Mouse (Mus musculus) stomach, postnatal 0 days (tissue): ENCODE results near the gene 9330161L09Rik. TPM values are rescaled to one million over a fixed set of nuclear protein-coding genes. Genes with fewer than 3 reads are reported as not detected.
A peak's percentile ranks its signal among the peaks of the same experiment; 100 is the strongest.

ENCODE experiments used
- ATAC-seq: fragments of 200-750 bp; cut with Nextera tagmentation; 2 replicates; pipeline ENCODE4 v1.8.0; 2017; ENCODE audit not compliant: low FRiP score, low TSS enrichment
- DNase-seq: peaks from one replicate; pipeline ENCODE4 v3.0.0-alpha.2; 2016; ENCODE audit warnings: low spot score
- H3K27ac ChIP-seq: fragments of 300-500 bp; sonication (generic); replicated peaks from 2 replicates; pipeline ENCODE4 v1.5.1; 2014; ENCODE audit warnings: mild to moderate bottlenecking, control low read depth
- H3K27me3 ChIP-seq: fragments of 300-500 bp; sonication (generic); 2 replicates; pipeline ENCODE4 v1.6.1; 2014; ENCODE audit warnings: low read length; ENCODE audit not compliant: control insufficient read depth, insufficient read depth
- H3K36me3 ChIP-seq: fragments of 300-500 bp; sonication (generic); 2 replicates; pipeline ENCODE4 v1.6.1; 2014; ENCODE audit warnings: low read length, mixed read lengths; ENCODE audit not compliant: control insufficient read depth, insufficient read depth
- H3K4me1 ChIP-seq: fragments of 300-500 bp; sonication (generic); replicated peaks from 2 replicates; pipeline ENCODE4 v1.6.1; 2014; ENCODE audit warnings: antibody characterized with exemption; ENCODE audit not compliant: control insufficient read depth, insufficient read depth
- H3K4me2 ChIP-seq: fragments of 300-500 bp; sonication (generic); replicated peaks from 2 replicates; pipeline ENCODE4 v1.6.1; 2014; ENCODE audit warnings: low read depth, mild to moderate bottlenecking, control low read depth, moderate library complexity
- H3K4me3 ChIP-seq: fragments of 300-500 bp; sonication (generic); 2 replicates; pipeline ENCODE4 v1.5.1; 2014; ENCODE audit warnings: low read depth, low read length, control low read depth
- H3K9ac ChIP-seq: fragments of 300-500 bp; sonication (generic); 2 replicates; pipeline ENCODE4 v1.6.1; 2014; ENCODE audit warnings: mild to moderate bottlenecking, low read length, control low read depth, mixed read lengths
- H3K9me3 ChIP-seq: fragments of 300-500 bp; sonication (generic); 2 replicates; pipeline ENCODE4 v1.6.1; 2016; ENCODE audit warnings: low read length; ENCODE audit not compliant: control insufficient read depth
- CTCF ChIP-seq: IDR thresholded peaks from 2 replicates; pipeline ENCODE4 v1.5.1; 2016; ENCODE audit warnings: antibody characterized with exemption, low read depth, mild to moderate bottlenecking, moderate library complexity
- EP300 ChIP-seq: optimal IDR thresholded peaks from 2 replicates; pipeline ENCODE3; 2016; ENCODE audit warnings: antibody characterized with exemption
- WGBS: fragments of 180-500 bp; shearing (Covaris S2); extraction: QIAGEN DNeasy Blood & Tissue Kit; methylation state at CpG from one replicate; pipeline ENCODE4 v1.1.7; 2014; 5-methylcytosine and 5-hydroxymethylcytosine counted together
- polyA plus RNA-seq: library from polyadenylated mRNA; unstranded; fragments of >200 nt; fragmentation: Nextera tagmentation; extraction: Ambion mirVana; gene quantifications from 2 replicates; pipeline ENCODE4 v1.2.1, GENCODE M21; 2015

The 9330161L09Rik gene
- polyA plus RNA-seq, 1 experiment from 2014 or later = 0.18 TPM

DNA sequence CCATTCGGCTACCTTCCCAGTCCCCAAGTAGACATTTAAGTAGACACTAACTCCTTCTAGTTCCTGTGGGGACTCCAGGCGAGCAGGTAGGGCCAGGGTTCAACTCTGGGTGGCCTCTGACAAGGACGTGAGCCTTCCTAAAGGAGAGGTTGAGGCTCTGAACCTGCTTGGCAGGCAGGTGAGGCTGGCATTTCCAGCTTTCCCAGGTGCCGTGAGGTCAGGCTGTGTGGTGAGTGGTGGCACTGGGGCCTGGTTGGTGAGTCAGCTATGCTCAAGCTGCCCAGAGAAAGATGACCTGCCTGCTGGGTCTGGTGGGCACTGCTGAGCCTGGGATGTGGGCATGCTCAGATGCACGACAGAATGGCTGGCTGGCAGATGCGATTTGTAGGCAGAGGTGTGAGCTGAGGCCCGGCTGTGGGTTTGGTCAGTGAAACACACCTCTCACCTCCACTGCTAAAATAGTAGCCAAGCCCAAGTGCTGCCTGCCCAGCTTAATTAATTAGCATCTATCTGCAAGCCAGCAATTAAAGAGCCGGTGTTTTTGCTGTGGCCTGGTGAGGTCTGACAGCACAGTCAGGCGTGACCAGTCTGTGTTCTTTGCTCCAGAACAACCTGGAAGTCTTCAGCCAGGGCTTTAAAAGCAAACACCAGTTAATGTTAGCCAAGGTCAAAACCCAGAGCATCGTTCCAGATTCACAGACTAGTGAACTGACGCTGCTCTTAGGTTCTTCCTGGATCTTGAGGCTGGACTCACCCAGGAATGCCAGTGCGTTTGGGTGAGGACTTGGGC, 11.9 kb downstream of the 9330161L09Rik start:
- Histone ChIP-seq H3K36me3 (no peaks in the 10 kb centered on the region), H3K9me3 (no peaks in the 10 kb centered on the region), H3K9ac (no peak overlapping the region), H3K4me1 (no peaks in the 10 kb centered on the region), H3K4me2 (no peak overlapping the region), H3K27ac (peak overlapping the region; percentile 69; the same call in 1 of the 2 replicates), H3K27me3 (no peaks in the 10 kb centered on the region), H3K4me3 (no peak overlapping the region)
- 55% methylated on average over 12 of the region's 12 CpGs for WGBS
- no peak for TF ChIP-seq CTCF
- no peak for TF ChIP-seq EP300
- ATAC-seq = no peak
- DNase-seq = no peak

DNA sequence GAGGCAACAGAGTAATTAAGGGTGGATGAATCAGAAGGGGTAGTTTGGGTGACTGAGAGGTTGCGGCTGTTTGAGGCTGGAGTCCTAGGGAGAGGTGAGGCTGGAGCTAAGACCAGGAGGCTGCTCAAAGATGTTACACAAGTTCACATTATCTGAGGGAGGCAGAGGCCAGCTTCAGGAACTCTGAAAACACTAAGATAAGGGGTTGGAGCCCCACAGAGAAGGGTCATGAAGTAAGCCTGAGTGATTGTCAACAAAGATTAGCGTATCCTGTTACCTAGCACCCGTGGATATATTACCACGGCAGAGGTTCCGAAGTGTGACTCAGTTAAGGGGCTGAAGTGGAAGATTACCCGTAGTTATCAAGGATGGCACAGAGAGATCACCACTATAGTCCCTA, 14.1 kb downstream of the 9330161L09Rik start:
- Histone ChIP-seq H3K27me3 (no peaks in the 10 kb centered on the region), H3K36me3 (no peaks in the 10 kb centered on the region), H3K27ac (no peak overlapping the region), H3K9me3 (no peaks in the 10 kb centered on the region), H3K9ac (no peak overlapping the region), H3K4me2 (no peak overlapping the region), H3K4me3 (no peak overlapping the region), H3K4me1 (no peaks in the 10 kb centered on the region)
- DNase-seq = no peak
- ATAC-seq = no peak
- 26% methylated on average over 6 of the region's 6 CpGs for WGBS
- TF ChIP-seq EP300 (no peak), CTCF (no peak)

DNA sequence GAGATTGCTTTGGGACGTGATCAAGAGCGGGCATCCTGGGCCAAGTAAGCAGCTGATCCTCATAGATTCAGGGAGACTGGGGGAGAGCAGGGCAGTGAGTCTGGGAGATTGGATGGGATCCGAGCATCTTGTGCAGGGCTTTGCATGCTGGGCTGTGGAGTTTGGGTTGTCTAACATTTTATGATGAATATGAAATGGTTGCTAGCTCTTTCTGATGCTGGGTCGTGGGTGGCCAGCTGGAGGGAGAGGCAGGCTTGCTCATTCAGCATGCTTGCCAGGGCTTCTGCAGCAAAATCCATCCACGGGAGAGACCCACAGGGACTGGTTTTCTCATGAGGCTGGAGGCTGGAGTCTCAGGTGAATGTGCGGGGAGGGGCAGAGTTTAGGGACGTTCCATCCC, 16.5 kb downstream of the 9330161L09Rik start:
- ATAC-seq (no peak), DNase-seq (no peak)
- H3K9ac ChIP-seq = no peak overlapping the region
- no peaks in the 10 kb centered on the region for H3K27me3 ChIP-seq
- no peak overlapping the region for H3K27ac ChIP-seq
- 50% methylated on average over 7 of the region's 7 CpGs for WGBS
- H3K4me2 ChIP-seq = no peak overlapping the region
- H3K4me3 ChIP-seq = no peak overlapping the region
- H3K9me3 ChIP-seq = no peaks in the 10 kb centered on the region
- H3K36me3 ChIP-seq = no peaks in the 10 kb centered on the region
- H3K4me1 ChIP-seq = no peaks in the 10 kb centered on the region
- TF ChIP-seq EP300 (no peak), CTCF (no peak)

DNA sequence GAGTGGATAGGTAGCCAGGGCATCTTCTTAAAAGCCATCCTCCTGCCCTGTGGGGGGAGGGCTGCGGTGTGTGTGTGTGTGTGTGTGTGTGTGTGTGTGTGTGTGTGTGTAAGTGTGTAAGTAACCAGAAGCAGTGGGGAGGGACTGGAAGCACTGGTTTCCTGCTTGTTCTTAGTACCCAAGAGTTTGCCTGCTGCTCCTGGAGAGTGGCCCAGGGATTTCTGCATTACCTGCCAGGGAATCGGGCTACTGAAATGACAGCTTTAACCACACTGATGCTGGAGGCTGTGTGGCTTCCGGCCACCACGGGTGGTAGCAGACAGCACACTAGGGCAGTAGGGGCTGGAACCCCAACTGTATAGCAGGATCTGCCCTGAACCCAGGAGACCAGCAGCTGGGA, 17.6 kb downstream of the 9330161L09Rik start:
- Histone ChIP-seq H3K4me2 (no peak overlapping the region), H3K9me3 (no peaks in the 10 kb centered on the region), H3K27me3 (no peaks in the 10 kb centered on the region), H3K9ac (no peak overlapping the region), H3K36me3 (no peaks in the 10 kb centered on the region), H3K27ac (no peak overlapping the region), H3K4me3 (no peak overlapping the region), H3K4me1 (no peaks in the 10 kb centered on the region)
- WGBS = 73% methylated on average over 4 of the region's 4 CpGs
- TF ChIP-seq CTCF = no peak
- no peak for TF ChIP-seq EP300
- ATAC-seq (no peak), DNase-seq (no peak)

DNA sequence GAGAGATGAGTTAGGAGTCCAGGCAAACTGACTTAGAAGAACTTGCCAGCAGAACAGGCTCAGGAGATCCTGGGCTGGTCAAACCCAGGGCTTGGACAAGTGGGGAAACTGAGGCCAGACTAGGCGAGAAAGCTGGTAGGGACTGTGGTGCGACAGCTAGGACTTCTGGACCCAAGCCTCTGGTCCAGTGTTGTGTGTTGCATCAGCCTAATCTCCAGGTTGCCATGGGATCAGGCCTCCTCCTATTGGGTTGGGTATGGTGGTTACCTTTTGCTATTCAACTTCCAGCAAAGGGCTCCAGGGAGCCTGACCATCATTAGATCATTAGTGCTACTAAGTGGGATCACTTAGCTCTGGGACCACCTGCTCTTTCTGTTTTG, 18.3 kb downstream of the 9330161L09Rik start:
- no peak overlapping the region for H3K27ac ChIP-seq
- no peaks in the 10 kb centered on the region for H3K4me1 ChIP-seq
- no peak for DNase-seq
- peak overlapping the region; percentile 86 for H3K4me2 ChIP-seq
- H3K4me3 ChIP-seq = peak overlapping the region; percentile 65
- no peaks in the 10 kb centered on the region for H3K27me3 ChIP-seq
- 71% methylated on average over 2 of the region's 2 CpGs for WGBS
- H3K9ac ChIP-seq = peak overlapping the region; percentile 86
- no peaks in the 10 kb centered on the region for H3K36me3 ChIP-seq
- no peak for ATAC-seq
- no peaks in the 10 kb centered on the region for H3K9me3 ChIP-seq
- TF ChIP-seq CTCF (no peak), EP300 (no peak)
